In genomic region chr6:38876071-38876911, GRCm38 (mm10) we compare ENCODE assay signal across 8 mouse cellular contexts. TPM values are rescaled to one million over a fixed set of nuclear protein-coding genes. Genes with fewer than 3 reads are reported as not detected.
DNase-seq lines count a peak whose midpoint lies in the region; ATAC-seq lines count a peak whose summit lies in the region.

Gene Hipk2 (minus strand): TSS chr6:38876165.

- peak within 1 kb of the TSS; percentile 100 for H3K9ac ChIP-seq in hindbrain, embryonic 12.5 days

- H3K4me2 ChIP-seq in hindbrain, embryonic 12.5 days (replicated peaks), result peak within 1 kb of the TSS; percentile 59

- H3K36me3 ChIP-seq in hindbrain, embryonic 12.5 days, result no peaks in the 10 kb centered on the region

- DNase-seq in R1 (ENCODE audit: low read depth, low spot score), result peak; percentile 77
- DNase-seq in cerebellum, postnatal 14 days, result peak; percentile 77 to 83
- peak; percentile 37 to 54 for DNase-seq in frontal cortex, postnatal 14 days (ENCODE audit: low spot score in 2 of 2)
- peak; percentile 59 to 61 for DNase-seq in layer of hippocampus, postnatal 25 days (ENCODE audit: extremely low spot score in 1 of 2, low spot score in 1 of 2)
- DNase-seq in lung, postnatal 14 days, result peak; percentile 85
- DNase-seq in retina, adult 2 months (ENCODE audit: low read depth, low spot score), result peak; percentile 65
- DNase-seq in thymus, postnatal 36 days, result peak; percentile 74 to 83

- H3K4me3 ChIP-seq in hindbrain, embryonic 12.5 days, result peak within 1 kb of the TSS; percentile 97

- no peaks in the 10 kb centered on the region for H3K27me3 ChIP-seq in hindbrain, embryonic 12.5 days

- WGBS in hindbrain, embryonic 12.5 days, result under 1% methylated on average over 100 of the region's 108 CpGs

- no peaks in the 10 kb centered on the region for H3K9me3 ChIP-seq in hindbrain, embryonic 12.5 days (replicated peaks)

- ATAC-seq in hindbrain, embryonic 12.5 days (ENCODE audit: low FRiP score), result peak; percentile 92

- peak within 1 kb of the TSS; percentile 98 for H3K27ac ChIP-seq in hindbrain, embryonic 12.5 days

- peaks cover 34% of the 10 kb centered on the region for H3K4me1 ChIP-seq in hindbrain, embryonic 12.5 days

RNA-seq across cellular contexts. Expression of gene Hipk2, which starts in this region (rescaled TPM):
- polyA plus RNA-seq in hindbrain, embryonic 12.5 days (2016; fragmentation: Nextera tagmentation; extraction: Ambion mirVana), result 32.4 and 37.5 TPM in 2 replicates
- total RNA-seq in layer of hippocampus, postnatal 25 days (2021), result 10 to 100 TPM; 50.2 to 66.2 TPM

Comparison
In these comparisons a context has a peak if more than half of its experiments do, and no peak if none do; other contexts are left out.
1. Peak in every context shown above with its lines: DNase-seq, ATAC-seq, H3K4me3 ChIP-seq and H3K27ac ChIP-seq.